Mouse (Mus musculus): ENCODE results near the gene Osbpl10.
"Not testable (repeated sequence)": the region's sequence is repeated elsewhere in the genome, so short reads cannot be mapped to it uniquely, and the experiment has no call there.

Gene Osbpl10

DNA sequence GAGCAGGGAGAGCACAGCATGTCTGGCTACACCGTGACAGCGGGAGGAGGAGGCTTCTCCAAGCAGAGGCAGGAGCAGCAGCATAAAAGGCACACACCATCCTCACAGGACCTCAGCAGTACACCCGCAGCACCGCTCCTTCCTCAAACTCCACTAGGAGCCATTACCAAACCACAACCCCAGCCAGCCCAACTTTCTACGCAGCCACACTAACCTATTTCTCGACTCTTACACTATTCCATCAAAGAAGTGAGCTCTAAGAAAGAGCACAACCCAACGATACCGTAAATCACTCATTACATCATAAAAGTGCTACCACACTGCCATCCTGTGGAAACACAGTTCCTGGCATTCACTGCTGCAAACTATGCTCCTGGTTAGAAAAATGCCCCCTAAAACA, 283.1 kb downstream of the Osbpl10 start:
- no peak for DNase-seq (ENCODE audit: extremely low read depth, insufficient read length, low spot score)

DNA sequence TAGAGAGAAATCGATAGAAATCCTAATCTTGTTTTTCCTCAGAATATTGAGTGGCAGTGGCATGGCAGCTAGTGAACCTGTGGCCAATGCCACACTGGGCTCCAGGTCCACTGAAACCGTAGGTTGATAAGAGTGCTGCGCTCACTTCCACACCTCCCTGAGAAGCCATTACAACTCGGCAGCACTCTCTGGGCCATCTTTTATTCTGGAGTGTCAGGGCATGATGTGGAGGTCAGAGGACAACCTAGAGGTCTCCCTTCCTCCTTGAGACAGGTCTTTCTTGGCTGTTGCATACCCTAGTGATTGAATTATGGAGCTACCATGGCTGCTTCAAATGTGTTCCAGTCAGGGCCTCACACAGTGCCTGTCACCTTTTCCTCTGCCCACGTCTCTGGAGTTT, 283.5 kb downstream of the Osbpl10 start:
- no peak for DNase-seq (ENCODE audit: extremely low read depth, insufficient read length, low spot score)

DNA sequence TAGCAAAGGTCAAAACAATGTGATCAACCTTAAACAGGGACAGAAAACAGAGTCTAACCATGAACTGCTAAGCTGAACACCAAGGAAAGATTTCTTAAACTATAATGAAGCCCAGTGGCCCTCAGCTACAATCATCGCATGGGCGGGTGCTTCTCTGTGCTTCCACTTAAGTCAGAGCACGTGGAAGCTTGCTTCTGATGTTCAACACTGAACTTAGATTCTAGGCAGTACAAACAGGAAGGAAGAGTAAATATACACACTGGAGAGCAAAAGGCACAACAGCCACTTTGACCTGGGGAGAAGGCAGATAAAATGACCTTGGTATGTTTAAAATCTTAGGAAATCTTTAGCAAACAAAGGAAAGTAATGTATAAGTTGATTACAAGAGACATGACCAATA, 293.2 kb downstream of the Osbpl10 start:
- no peak for DNase-seq (ENCODE audit: extremely low read depth, insufficient read length, low spot score)

DNA sequence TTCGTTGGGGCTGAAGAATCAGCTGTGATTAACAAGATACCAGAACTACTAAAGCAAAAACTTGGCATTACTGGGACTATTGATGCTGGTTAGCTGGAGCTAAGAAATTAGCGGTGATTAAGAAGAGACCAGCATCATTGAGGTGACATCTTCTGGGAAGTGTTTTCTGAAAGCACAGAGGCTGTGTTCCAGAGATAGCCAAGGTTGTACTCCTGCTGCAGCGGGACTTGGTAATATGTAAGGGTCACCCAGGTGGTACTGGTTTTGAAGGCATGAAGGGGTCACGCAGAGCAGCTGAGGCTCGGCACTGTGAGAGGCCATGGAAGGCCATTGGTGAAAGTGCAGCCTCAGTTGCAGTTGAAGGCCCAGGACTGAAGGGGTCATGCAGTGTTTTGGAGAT, 294.1 kb downstream of the Osbpl10 start:
- not testable (repeated sequence) for DNase-seq (ENCODE audit: extremely low read depth, insufficient read length, low spot score)

DNA sequence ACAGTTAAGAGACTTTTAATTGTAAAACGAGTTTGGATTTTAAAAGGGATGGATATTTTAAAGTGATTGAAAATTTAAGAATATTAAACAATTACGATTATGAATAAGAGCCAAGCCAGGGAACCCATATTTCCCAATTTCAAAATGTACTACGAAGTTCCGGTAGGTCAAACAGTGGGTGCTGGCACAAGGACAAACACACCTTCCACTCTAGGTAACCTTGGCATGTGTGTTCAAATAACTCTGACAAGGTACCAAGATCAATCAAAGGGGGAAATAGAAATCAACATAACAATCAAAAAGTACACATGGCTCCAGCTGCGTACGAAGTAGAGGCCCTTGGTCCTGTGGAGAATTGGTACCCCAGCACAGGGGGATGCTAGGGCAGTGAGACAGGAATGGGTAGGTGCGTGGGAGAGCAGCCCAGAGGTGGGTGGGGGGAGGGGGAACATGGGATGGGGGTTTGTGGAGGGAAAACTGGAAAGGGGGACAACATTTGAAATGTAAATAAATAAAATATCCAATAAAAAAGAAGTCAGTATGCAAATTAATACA, 294.8 kb downstream of the Osbpl10 start:
- no peak for DNase-seq (ENCODE audit: extremely low read depth, insufficient read length, low spot score)

DNA sequence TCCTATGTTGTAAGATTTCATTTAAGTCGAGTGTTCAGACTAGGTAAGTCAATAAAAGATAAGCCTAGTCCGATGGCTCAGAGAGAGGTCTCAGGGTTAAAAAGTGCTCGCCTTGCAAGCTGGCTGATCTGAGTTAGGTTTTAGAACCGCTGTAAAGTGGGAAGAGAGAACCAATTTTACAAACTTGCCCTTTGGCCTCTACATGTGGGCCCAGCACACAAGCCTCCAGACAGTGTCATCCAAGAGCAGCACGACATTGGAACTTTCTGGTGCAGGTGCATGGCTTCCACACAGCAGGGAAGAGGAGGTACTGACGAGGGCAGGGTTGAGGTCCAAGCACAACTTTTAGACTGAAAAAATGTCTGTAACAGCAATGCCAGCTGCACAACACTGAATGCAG, 296.4 kb downstream of the Osbpl10 start:
- no peak for DNase-seq (ENCODE audit: extremely low read depth, insufficient read length, low spot score)

DNA sequence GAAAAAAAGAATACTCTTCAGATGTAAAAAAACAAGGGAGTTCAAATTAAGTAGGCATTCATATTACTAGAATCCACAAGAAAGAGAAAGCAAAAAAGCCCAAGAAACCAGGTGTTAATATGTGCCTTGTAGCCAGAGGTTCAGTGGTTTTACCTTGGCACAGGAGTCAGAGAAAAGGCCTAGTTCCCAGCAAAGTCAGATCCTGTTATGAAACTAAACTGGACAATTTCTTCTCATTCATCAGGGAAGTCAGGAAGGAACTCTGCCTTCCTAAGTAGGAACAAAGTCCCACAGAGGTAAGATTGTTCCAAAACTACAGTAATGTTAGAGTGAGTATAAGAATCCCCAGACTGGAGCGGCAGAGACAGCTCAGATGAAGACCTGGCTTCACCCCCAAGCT, 300.3 kb downstream of the Osbpl10 start:
- no peak for DNase-seq (ENCODE audit: extremely low read depth, insufficient read length, low spot score)
